Mouse (Mus musculus) lung, adult 2 months (tissue): ENCODE measurements around the gene Zdhhc3.

ENCODE experiments used
- CTCF ChIP-seq: fragments of 200-500 bp; IDR thresholded peaks from 2 replicates; pipeline ENCODE4 v1.5.1; 2011; ENCODE audit warnings: mild to moderate bottlenecking, low read length, control low read depth; ENCODE audit not compliant: insufficient read depth
- POLR2A ChIP-seq: fragments of 200-500 bp; IDR thresholded peaks from 2 replicates; pipeline ENCODE4 v1.6.1; 2011; ENCODE audit warnings: low read depth, mild to moderate bottlenecking, control low read depth, low read length, borderline replicate concordance; ENCODE audit errors: extremely low read depth

DNA sequence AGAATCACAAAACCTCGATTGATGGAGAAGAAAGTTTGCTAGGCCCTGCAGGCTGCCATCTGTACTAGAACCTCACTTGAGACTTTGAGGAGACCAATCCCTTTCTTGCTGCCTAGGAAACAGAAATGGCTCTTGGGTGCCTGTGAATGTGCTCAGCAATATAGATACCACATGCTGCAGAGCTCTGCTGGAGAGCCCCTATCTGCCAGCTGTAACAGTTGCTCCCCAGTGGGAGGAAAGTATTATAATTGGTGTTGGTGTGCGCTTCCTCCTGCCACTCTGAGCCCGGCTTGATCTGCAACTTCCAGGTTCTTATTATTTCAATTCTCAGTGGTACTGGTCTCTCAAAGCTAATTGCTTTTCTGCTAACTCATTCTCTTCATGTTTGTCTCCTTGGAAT, 10.0 kb upstream of the Zdhhc3 start:
- no peak for TF ChIP-seq CTCF
- no peak for TF ChIP-seq POLR2A
